Mouse (Mus musculus): Measurements from ENCODE around the gene Picalm.
"Not testable (repeated sequence)": the region's sequence is repeated elsewhere in the genome, so short reads cannot be mapped to it uniquely, and the experiment has no call there.

Picalm gene

DNA sequence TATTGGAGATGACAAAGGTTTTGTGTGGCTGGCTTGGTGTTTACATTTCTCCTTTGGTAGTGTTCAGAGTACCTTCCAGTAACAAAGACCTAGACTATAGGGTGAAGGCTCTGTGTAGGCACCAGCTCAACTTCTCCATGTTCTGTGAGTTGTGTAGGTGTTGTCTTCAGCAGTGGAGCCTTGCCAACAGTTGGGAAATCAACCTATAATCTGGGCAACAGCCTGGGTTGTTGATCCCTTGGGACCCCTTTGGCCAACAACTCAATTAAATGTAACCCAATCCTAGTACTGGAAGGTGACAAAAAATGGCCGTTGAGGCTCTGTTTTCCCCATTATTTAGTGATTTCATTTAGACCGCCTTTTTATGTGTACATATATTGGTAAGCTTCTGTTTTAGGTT is 80.1 kb downstream of the Picalm start:
- no peak for DNase-seq (ENCODE audit: low read depth, low spot score)

DNA sequence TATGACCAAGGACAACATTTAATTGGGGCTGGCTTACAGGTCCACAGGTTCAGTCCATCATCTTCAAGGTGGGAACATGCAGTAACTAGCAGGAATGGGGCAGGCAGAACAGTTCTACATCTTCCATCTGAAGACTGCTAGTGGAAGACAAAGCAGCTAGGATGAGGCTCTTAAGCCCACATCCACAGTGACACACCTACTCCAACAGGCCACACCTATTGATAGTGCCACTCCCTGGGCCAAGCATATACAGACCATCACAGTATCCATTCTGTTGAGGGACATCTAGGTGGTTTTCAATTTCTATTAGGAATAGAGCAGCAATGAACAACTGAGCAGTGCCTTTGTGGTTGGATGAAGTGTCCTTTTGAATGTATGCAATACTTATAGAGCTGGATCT is 80.9 kb downstream of the Picalm start:
- no peak for DNase-seq (ENCODE audit: low read depth, low spot score)

DNA sequence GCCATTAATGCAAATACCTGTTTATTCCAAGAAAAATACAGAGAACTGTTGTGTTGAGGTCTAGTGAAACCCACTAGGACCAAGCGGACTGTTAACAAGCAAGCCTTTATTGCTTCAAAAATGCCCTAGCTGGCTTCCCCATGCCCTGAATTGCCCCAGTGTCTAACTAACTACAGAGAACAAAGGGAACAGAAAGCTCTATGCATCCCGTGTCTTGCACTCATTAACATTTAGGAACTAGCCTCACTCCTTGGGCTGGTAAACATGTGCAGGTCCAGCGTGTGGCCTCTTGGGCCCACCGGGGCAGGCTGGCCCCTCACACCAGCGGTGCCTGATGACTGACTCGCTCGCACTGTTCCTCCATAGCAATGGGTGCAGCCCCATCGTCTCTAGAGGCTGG is 86.5 kb downstream of the Picalm start:
- no peak for DNase-seq (ENCODE audit: low read depth, low spot score)

DNA sequence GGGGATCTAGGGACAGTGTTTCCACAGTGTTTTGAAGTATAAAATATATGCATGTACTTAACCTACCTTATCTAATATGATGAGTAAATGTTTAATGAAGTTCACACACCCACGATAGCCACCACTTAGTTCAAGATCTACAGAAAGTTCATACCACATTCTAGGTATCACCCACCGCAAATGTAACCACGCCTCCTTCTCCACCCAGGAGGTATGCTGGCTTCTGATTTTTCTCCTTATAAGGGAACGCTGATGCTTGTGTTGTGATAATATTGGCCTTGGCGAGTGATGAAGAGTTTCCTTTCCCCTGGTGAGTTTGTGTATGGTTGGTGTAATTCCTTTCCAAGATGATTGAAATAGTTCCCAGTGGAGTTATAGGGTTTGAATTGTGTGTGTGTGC is 88.1 kb downstream of the Picalm start:
- DNase-seq (ENCODE audit: low read depth, low spot score) = no peak

DNA sequence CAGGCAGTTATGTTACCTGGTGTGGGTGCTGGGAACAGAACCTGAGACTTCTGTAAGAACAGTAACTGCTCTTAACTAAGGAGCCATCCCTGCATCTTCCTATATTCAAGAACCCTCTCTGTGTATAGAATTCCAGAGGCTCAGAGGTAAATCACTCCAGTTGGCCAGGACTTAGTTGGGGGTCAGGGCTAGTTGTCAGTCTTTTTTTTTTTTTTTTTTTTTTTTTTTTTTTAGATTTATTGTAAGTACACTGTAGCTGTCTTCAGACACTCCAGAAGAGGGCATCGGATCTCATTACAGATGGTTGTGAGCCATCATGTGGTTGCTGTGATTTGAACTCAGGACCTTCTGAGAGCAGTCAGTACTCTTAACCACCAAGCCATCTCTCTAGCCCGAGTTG is 91.5 kb downstream of the Picalm start:
- DNase-seq (ENCODE audit: low read depth, low spot score) = no peak

DNA sequence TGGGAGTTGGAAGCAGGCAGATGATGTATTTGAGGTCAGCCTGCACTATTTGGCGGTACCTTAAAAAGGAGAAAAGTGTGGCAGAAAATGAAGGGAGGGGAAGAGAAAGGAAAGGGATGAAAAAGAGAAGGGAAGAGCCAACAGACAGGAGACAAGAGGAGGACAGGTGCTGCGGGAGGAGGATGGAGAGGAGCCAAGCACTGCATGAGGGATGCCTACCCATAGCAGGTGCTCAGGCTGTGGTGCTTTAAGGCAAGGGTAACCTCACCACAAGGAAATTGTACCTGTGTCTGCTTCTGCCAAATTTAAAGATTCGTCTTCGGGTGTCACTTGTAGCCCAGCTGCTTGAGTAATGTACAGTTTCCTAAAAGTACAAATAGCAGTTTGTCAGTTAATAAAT is 98.1 kb downstream of the Picalm start:
- DNase-seq (ENCODE audit: low read depth, low spot score) = no peak

DNA sequence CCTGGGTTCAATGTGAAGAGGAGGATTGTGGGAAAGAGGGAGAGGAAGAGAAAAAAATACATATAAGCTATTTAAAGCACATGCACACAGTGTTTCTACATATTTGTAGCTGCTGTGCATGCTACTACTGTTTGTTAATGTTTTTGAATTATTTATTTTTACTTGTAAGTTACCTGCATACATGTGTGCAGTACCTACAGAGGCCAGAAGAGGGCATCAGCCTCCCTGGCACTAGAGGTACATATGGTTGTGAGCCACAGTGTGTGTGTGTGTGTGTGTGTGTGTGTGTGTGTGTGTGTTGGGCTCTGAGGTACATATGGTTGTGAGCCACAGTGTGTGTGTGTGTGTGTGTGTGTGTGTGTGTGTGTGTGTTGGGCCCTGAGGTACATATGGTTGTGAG is 98.9 kb downstream of the Picalm start:
- not testable (repeated sequence) for DNase-seq (ENCODE audit: low read depth, low spot score)

DNA sequence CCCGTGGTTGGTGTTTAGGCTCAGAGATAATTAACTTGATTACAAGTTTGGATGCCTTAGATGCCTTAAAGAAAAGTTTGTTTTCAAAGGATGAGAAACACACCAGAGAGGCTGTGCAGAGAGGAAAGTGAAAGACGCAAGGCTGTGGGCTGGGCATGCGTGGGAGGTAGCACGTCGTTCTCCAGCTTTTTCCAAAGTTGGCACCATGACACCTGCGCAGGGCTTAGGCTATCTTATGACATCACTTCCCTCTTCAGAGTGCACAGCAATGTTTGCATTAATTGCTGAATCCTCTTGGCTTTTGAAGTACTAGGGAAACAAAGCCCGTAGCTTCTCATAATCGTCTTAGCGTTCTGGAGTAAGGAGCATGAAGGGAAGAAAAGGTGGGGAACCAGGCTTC is 101.4 kb downstream of the Picalm start:
- no peak for DNase-seq (ENCODE audit: low read depth, low spot score)

DNA sequence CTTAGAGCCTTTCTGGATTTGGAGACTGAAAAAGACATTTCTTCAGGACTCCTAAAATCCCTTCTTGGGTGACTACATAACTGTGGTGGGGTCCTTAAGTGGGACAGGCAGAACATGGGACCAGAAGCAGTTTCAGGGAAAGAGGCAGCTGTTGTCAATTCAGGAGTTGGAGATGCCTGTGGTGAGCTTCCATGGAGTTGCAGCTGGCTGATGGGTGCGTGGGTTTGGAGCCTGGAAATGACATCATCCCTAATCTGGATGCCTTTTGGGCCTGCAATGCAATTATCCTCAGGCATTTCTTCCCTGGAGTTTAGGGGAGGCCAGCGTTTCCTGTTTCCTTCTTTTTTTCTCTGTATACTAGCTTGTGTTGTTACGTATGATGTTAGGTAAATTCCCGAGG is 103.9 kb downstream of the Picalm start:
- DNase-seq (ENCODE audit: low read depth, low spot score) = no peak

DNA sequence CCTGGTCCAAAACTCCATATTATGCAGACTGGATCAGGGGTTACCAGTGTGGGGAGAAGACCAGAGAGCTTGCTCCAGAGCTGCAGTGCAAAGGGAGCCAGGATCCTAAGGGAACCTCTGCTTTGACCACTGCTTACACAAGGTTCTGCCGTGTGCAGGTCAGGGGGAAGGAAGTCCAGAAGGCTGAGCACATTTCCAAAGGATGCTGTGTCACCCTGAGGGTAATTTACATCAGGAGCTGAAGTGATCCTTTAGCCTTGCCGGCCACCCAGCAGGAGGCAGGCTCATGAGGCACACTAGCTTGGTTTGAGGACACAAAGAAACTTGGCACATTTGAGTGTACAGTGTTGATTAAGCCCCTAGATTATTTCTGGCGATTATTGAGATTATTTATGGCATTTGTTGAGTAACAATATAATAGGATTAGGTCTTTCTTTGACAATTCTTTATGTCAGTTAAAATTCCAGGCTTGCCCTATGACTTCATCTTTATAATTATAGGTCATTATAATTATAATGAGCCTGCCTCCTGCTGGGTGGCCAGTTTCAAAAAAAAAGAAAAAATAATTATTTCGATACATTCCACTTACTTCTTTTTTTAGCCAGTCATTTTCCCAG is 106.4 kb downstream of the Picalm start:
- no peak for DNase-seq (ENCODE audit: low read depth, low spot score)

DNA sequence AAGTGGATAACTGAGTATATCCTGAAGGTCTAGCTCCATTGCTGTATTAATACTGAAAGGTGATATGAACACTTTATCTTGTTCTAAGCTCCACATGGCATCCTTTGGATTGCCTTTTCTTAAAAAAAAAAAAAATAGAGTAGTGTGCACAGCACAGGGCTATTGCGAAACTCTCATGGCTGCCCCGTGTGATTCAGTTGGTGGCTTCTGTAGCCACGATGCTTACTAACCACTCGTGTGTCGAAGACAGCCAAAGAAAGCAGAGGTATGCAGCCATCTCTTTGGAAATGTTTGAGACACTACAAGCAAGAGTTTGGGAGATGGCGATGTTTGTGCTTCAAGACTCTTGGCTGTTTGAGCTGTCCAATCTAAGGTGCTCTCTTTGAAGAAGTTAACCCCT is 113.1 kb downstream of the Picalm start:
- DNase-seq (ENCODE audit: low read depth, low spot score) = no peak

DNA sequence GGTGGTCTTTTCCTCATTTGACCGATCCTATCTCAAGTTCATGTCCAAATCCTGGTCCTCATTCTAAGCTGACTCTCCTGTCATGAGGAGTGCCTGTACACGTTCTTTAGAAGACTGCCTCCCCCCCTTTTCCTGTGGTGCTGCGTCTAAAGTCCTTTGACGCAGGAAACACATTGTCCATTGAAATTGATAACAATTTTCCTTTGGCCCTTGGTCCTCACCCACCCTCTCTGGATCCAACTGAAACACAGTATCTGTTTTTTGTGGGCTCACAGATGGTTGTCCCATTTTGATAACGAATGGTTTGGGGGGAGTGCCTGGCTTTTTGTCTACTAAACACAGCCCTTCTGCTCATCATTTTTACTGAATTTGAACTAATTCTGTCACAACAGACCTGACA is 113.6 kb downstream of the Picalm start:
- no peak for DNase-seq (ENCODE audit: low read depth, low spot score)

DNA sequence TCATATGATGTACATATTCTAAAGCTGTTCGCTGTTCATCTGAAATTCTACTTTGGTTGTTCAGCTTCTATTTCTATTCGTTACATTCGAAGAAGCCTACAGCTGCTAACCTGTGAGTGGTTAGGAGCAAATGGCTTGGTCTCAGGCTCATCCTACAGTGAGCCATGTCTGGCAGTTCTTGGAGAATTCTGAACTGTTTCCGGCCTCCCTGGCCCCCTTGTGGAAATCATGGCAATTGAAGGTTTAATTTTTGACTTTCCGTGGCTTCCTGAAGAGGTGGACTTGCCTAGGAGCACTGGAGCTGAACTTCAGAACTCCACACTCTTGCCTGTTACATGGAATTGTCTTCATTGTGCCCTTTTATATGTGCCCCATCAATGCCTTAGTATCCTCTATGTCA is 122.9 kb downstream of the Picalm start:
- DNase-seq (ENCODE audit: low read depth, low spot score) = no peak

DNA sequence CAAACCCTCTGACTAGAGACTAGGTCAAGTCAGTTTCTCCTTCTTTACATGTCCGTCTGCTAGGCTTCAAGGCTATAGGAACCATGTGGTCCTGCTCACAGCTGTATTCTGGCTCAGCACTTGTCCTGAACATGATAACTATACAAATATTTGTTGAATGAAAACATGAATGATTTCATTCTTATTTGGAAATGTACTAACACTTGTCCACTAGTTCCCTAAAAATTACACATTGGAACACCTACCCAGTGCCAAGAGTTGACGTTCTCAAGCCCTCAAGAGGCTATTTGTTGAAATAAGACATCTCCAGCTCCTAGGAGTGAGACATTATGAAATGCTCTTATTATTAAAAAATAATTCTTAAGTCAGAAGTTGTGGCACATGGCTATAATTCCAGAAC is 128.7 kb downstream of the Picalm start:
- DNase-seq (ENCODE audit: low read depth, low spot score) = no peak

DNA sequence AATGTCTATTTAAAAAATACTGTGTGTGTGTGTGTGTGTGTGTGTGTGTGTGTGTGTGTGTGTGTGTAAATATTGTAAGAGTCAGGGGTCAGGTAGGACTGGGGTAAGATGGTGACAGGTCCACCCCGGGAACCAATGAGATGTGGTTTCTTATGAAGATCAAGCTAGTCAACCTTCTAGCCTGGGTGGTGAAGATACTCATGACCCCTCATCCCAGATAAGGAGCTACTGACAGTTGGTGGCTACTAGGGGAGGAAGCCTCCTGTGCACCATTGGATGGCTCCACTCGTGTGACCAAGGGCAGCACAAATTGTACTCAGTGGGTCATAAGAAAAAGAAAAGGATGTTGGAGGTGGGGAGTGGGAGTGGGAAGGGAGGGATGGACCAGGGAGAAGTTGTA is 129.9 kb downstream of the Picalm start:
- no peak for DNase-seq (ENCODE audit: low read depth, low spot score)

DNA sequence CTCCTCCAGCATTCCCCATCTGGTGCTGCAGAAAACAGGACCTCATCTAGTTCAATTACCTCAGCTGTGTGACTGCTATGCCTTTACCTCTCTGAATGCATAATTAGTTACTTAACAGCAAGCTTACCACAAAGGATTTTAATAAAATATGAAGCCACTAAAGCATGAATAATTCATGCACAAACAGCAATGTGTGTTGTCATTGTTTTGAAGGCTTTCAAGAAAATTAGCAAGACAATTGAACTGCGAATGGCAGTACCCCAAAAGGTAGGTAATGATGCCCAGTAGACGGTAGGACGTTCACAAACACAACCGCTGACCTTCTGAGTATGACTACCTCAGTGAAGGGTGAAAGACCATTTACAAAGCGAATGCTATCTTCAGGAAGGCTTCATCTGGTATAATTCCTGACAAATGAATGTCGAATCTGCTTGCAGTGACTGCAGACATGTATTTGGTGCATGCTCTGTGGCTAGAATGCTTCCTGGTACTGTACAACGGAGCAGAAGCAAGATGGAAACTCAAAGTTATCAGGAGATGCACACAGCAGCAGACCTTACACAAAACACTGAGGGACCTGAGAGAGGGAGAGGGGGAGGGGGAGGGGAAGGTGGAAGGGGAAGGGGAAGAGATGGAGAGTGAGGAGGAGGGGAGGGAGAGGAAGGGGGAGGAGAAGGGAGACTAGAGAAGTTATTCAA is 132.0 kb downstream of the Picalm start:
- no peak for DNase-seq (ENCODE audit: low read depth, low spot score)

All from retina, adult 2 months (tissue).